Mouse (Mus musculus) midbrain, postnatal 0 days (tissue): ENCODE data around the gene Gm10842. TPM values are rescaled to one million over a fixed set of nuclear protein-coding genes. Genes with fewer than 3 reads are reported as not detected.

Source experiments
- ATAC-seq: fragments of 200-750 bp; cut with Nextera tagmentation; 2 replicates; pipeline ENCODE4 v1.8.0; 2017; ENCODE audit warnings: moderate number of reproducible peaks, mild to moderate bottlenecking, moderate TSS enrichment, moderate library complexity; ENCODE audit not compliant: low FRiP score
- DNase-seq: peaks from one replicate; pipeline ENCODE4 v3.0.0-alpha.2; 2015; ENCODE audit warnings: low spot score
- H3K27ac ChIP-seq: fragments of 300-500 bp; sonication (generic); 2 replicates; pipeline ENCODE4 v1.5.1; 2014; ENCODE audit warnings: low read depth, mild to moderate bottlenecking, low read length, mixed read lengths
- H3K27me3 ChIP-seq: fragments of 300-500 bp; sonication (generic); 2 replicates; pipeline ENCODE4 v1.6.1; 2014; ENCODE audit warnings: low read length, control low read depth, mixed read lengths; ENCODE audit not compliant: insufficient read depth
- H3K36me3 ChIP-seq: fragments of 300-500 bp; sonication (generic); 2 replicates; pipeline ENCODE4 v1.6.1; 2014; ENCODE audit warnings: low read length, control low read depth, mixed read lengths; ENCODE audit not compliant: insufficient read depth
- H3K4me1 ChIP-seq: fragments of 300-500 bp; sonication (generic); 2 replicates; pipeline ENCODE4 v1.6.1; 2014; ENCODE audit warnings: mild to moderate bottlenecking, control low read depth, antibody characterized with exemption, low read length, mixed read lengths; ENCODE audit not compliant: insufficient read depth
- H3K4me2 ChIP-seq: fragments of 300-500 bp; sonication (generic); 2 replicates; pipeline ENCODE4 v1.6.1; 2014; ENCODE audit warnings: low read depth, mild to moderate bottlenecking, low read length, mixed read lengths; ENCODE audit not compliant: poor library complexity, severe bottlenecking
- H3K4me3 ChIP-seq: fragments of 300-500 bp; sonication (generic); 2 replicates; pipeline ENCODE4 v1.5.1; 2014; ENCODE audit warnings: low read depth, mild to moderate bottlenecking, low read length, moderate library complexity
- H3K9ac ChIP-seq: fragments of 300-500 bp; sonication (generic); replicated peaks from 2 replicates; pipeline ENCODE4 v1.6.1; 2014; ENCODE audit warnings: mild to moderate bottlenecking, low read length, moderate library complexity, mixed read lengths; ENCODE audit not compliant: poor library complexity, severe bottlenecking
- H3K9me3 ChIP-seq: fragments of 300-500 bp; sonication (generic); 2 replicates; pipeline ENCODE4 v1.6.1; 2016; ENCODE audit warnings: low read length, control low read depth
- CTCF ChIP-seq: IDR thresholded peaks from 2 replicates; pipeline ENCODE4 v1.5.1; 2016; ENCODE audit warnings: antibody characterized with exemption, mild to moderate bottlenecking
- whole genome bisulfite sequencing: fragments of 180-500 bp; shearing (Covaris S2); extraction: QIAGEN DNeasy Blood & Tissue Kit; methylation state at CpG from one replicate; pipeline ENCODE4 v1.1.7; 2014; 5-methylcytosine and 5-hydroxymethylcytosine counted together
- polyA plus RNA-seq: library from polyadenylated mRNA; unstranded; fragments of >200 nt; fragmentation: Nextera tagmentation; extraction: Ambion mirVana; gene quantifications from 2 replicates; pipeline ENCODE4 v1.2.1, GENCODE M21; 2015
- total RNA-seq: library from RNA; depleted of rRNA; stranded (reverse); fragments of >200 nt; gene quantifications from 2 replicates; pipeline ENCODE4 v1.2.3, GENCODE M21; 2014

Gene Gm10842
- total and polyA plus RNA-seq, 2 experiments from 2014 or later: not detected

DNA sequence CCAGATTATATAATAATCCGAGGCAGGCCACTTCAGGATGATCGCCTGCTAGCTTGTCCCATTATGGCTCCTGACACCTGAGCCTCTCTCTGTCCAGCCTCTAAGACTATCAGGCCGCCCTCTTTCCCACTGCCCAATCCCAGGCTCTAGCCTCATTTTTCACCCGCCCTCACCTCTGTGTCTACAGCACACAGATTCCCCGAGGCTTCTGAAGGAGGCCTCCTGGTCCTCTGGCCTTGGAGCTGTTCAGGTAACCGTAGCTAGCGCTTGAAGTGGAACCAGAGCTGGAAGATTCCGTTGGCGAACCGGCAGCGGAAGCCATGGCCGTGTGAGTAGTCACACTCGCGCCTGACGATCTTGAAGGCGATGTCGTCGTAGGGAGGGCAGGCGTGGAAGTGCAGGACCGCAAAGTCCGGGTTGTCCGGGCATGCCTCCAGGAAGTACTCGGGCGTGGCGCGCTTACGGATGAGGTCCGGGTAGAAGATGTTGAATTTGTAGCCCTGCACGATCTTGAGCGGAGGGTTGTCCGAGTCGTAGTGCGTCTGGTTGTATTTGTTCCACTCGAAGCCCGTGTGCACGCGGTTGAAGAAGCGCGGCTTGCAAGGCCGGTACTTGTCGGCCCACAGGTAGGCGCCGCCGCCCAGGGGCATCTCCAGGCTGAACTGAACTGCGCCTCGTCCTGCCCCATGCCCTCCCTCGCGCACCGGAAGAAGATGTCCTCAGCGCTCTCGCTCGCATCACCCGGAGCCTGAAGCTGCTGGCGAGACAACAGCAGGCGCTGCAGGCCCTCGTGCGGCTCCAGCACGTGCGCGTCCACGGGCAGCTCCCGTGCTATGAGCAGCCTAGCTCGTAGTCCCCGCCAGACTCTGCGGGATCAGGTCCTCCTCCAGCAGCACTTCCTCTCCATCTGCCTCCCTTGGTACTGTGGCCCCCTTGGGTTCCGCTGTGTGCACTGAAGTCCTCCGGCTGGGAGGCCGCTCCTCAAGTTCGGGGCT, 18.1 kb downstream of the Gm10842 start:
- Histone ChIP-seq H3K36me3 (no peaks in the 10 kb centered on the region), H3K27ac (no peak overlapping the region), H3K27me3 (no peaks in the 10 kb centered on the region), H3K4me3 (no peak overlapping the region), H3K9me3 (peaks cover 9% of the 10 kb centered on the region; the same call in 1 of the 2 replicates), H3K4me1 (no peaks in the 10 kb centered on the region), H3K4me2 (no peak overlapping the region), H3K9ac (no peak overlapping the region)
- DNase-seq: no peak
- no peak for ATAC-seq
- TF ChIP-seq CTCF: no peak
- WGBS: 88% methylated on average over 68 of the region's 69 CpGs

- DNase-seq: no peak
- H3K9ac ChIP-seq: no peak overlapping the region
- no peaks in the 10 kb centered on the region for H3K4me1 ChIP-seq
- no peak overlapping the region for H3K27ac ChIP-seq
- H3K9me3 ChIP-seq: peaks cover 9% of the 10 kb centered on the region; the same call in 1 of the 2 replicates
- H3K27me3 ChIP-seq: no peaks in the 10 kb centered on the region
- TF ChIP-seq CTCF: no peak
- no peaks in the 10 kb centered on the region for H3K36me3 ChIP-seq
- WGBS: 90% methylated on average over 10 of the region's 10 CpGs
- H3K4me3 ChIP-seq: no peak overlapping the region
- H3K4me2 ChIP-seq: no peak overlapping the region
- ATAC-seq: no peak
Measured at GRCm38 (mm10) chr11:105166780-105167179, 20.1 kb downstream of the Gm10842 start.

DNA sequence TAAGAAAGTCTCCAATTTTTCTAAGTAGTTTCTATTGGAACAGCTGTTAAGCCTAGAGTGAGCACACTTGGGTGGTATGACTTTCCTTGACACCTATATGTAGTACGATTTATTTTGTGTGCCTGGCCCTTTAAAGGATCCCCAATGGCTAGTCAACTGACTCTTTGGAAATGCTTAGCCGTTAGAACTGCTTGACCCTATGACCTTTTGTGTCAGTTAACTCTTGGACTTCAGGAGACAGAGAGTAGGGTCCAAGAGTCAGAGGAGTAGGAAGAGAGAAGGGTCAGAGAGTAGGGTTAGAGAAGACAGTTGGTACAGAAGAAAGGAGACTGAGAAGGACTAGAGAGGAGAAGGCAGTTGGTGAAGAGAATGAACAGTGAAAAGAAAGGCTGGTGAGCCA, 31.8 kb downstream of the Gm10842 start, which contains the start of gene Tlk2:
Gene Tlk2, plus strand, starts transcription at position 292 of the 400 bp plus-strand sequence.
- ATAC-seq (no peak), DNase-seq (no peak)
- H3K36me3 ChIP-seq: no peaks in the 10 kb centered on the region
- H3K27ac ChIP-seq: no peak within 1 kb of the TSS
- H3K4me2 ChIP-seq: no peak within 1 kb of the TSS
- TF ChIP-seq CTCF: no peak
- peaks cover 7% of the 10 kb centered on the region; the same call in 1 of the 2 replicates for H3K4me1 ChIP-seq
- no peaks in the 10 kb centered on the region for H3K9me3 ChIP-seq
- H3K27me3 ChIP-seq: no peaks in the 10 kb centered on the region
- no peak within 1 kb of the TSS for H3K9ac ChIP-seq
- 43% methylated on average over 2 of the region's 2 CpGs for WGBS
- H3K4me3 ChIP-seq: no peak within 1 kb of the TSS

DNA sequence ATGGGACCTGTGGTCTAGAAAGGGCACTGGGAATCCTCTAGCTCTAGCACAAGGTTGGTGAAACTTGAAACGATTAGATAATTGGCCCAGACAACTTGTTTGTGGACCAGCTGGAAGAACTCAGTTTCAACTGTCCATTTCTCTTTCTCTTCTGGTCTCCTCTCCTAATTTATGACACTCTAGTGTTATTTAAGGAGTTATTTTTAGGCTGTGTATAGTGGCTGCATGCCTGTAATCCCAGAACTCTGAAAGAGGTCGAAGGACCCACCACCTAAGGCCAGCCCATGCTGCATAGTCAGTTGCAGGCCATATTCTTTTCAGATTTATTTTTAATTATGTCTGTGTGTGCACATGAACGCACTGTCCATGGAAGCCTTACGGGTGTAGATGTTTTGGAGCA, 32.8 kb downstream of the Gm10842 start:
- H3K9me3 ChIP-seq: no peaks in the 10 kb centered on the region
- WGBS: 84% methylated on average over 4 of the region's 4 CpGs
- no peak overlapping the region; the same call in 1 of the 2 replicates for H3K4me3 ChIP-seq
- no peak overlapping the region for H3K9ac ChIP-seq
- peaks cover 7% of the 10 kb centered on the region; the same call in 1 of the 2 replicates for H3K4me1 ChIP-seq
- peaks cover 3% of the 10 kb centered on the region; the same call in 1 of the 2 replicates for H3K36me3 ChIP-seq
- no peak for ATAC-seq
- H3K4me2 ChIP-seq: peak overlapping the region; percentile 94; the same call in 1 of the 2 replicates
- no peaks in the 10 kb centered on the region for H3K27me3 ChIP-seq
- no peak for TF ChIP-seq CTCF
- H3K27ac ChIP-seq: no peak overlapping the region
- DNase-seq: no peak

GRCm38 (mm10) chr11:105180471-105181091, 33.9 kb downstream of the Gm10842 start:
- Histone ChIP-seq H3K36me3 (peaks cover 5% of the 10 kb centered on the region; the same call in 1 of the 2 replicates), H3K4me3 (peak overlapping the region; percentile 93), H3K4me2 (peak overlapping the region; percentile 94), H3K9me3 (no peaks in the 10 kb centered on the region), H3K27me3 (no peaks in the 10 kb centered on the region), H3K27ac (peak overlapping the region; percentile 95), H3K4me1 (peaks cover 7% of the 10 kb centered on the region; the same call in 1 of the 2 replicates), H3K9ac (peak overlapping the region; percentile 99)
- ATAC-seq (peak; percentile 46), DNase-seq (peak; percentile 22)
- 0% methylated on average over 27 of the region's 35 CpGs for WGBS
- TF ChIP-seq CTCF: no peak
